13 mouse cellular contexts compared by ENCODE assay signal in genomic region chr3:51231499-51231898, GRCm38 (mm10). TPM values are rescaled to one million over a fixed set of nuclear protein-coding genes. Genes with fewer than 3 reads are reported as not detected.
A peak's percentile ranks its signal among the peaks of the same experiment; 100 is the strongest.
DNase-seq lines count a peak whose midpoint lies in the region; ATAC-seq and TF ChIP-seq lines count a peak whose summit lies in the region.
"Had no signal": no experiment of that assay in that cellular context is flagged by ENCODE, and none has a peak within 500 bp of the region (broad histone marks: within the 10 kb centered on the region; RNA-seq: fewer than 3 reads in every experiment).

No protein-coding gene starts in this region.

- DNase-seq in heart, embryonic 10.5 days (ENCODE audit: low spot score), result no peak
- DNase-seq in heart, adult 9 months (ENCODE audit: low spot score in 2 of 2), result no peak
- DNase-seq in lung, embryonic 14.5 days, result no peak
- no peak for DNase-seq in lung, postnatal 10 days
- DNase-seq in layer of hippocampus, adult 9-10 months (ENCODE audit: low spot score), result no peak
- DNase-seq: adrenal gland, postnatal 10 days; cerebellum, adult 9-10 months; layer of hippocampus, adult 9-11 months; lung, postnatal 14 days; thymus, postnatal 36 days had no signal

- no peak overlapping the region for H3K9ac ChIP-seq in lung, embryonic 14.5 days

- WGBS in heart, embryonic 10.5 days, result 50% methylated on average over 3 of the region's 3 CpGs
- WGBS in lung, embryonic 14.5 days, result 49% methylated on average over 3 of the region's 3 CpGs
- WGBS in small intestine, adult 2 months, result 44% methylated on average over 3 of the region's 3 CpGs

- no peaks in the 10 kb centered on the region for H3K27me3 ChIP-seq in heart, embryonic 10.5 days (ENCODE audit: insufficient read depth, poor library complexity, severe bottlenecking)
- no peaks in the 10 kb centered on the region for H3K27me3 ChIP-seq in lung, embryonic 14.5 days (ENCODE audit: insufficient read depth, low read length)
- no peaks in the 10 kb centered on the region for H3K27me3 ChIP-seq in small intestine, adult 2 months (ENCODE audit: control insufficient read depth, insufficient read depth, low read length)

- H3K27ac ChIP-seq in heart, embryonic 10.5 days, result peak overlapping the region; percentile 83; the same call in 1 of the 2 replicates
- peak overlapping the region; percentile 32; the same call in 1 of the 2 replicates for H3K27ac ChIP-seq in lung, embryonic 14.5 days (ENCODE audit: low read depth)
- peak overlapping the region; percentile 78; the same call in 1 of the 2 replicates for H3K27ac ChIP-seq in small intestine, adult 2 months (ENCODE audit: insufficient read depth, low read depth, low read length)

- H3K36me3 ChIP-seq in heart, embryonic 10.5 days, result no peaks in the 10 kb centered on the region
- no peaks in the 10 kb centered on the region for H3K36me3 ChIP-seq in lung, embryonic 14.5 days (ENCODE audit: insufficient read depth)
- H3K36me3 ChIP-seq in small intestine, adult 2 months (ENCODE audit: control insufficient read depth, insufficient read depth, low read length), result 0 out of 2 replicates have a peak, but pooled peaks cover 4% of the 10 kb centered on the region

- H3K4me3 ChIP-seq in heart, embryonic 10.5 days, result no peak overlapping the region
- no peak overlapping the region for H3K4me3 ChIP-seq in lung, embryonic 14.5 days (ENCODE audit: low read depth, low read length)
- no peak overlapping the region for H3K4me3 ChIP-seq in small intestine, adult 2 months (ENCODE audit: low read depth, low read length)

- H3K4me2 ChIP-seq in lung, embryonic 14.5 days, result no peak overlapping the region

- H3K9me3 ChIP-seq in heart, embryonic 10.5 days, result no peaks in the 10 kb centered on the region
- H3K9me3 ChIP-seq in lung, embryonic 14.5 days (ENCODE audit: low read depth, low read length), result no peaks in the 10 kb centered on the region

- no peak for TF ChIP-seq CTCF in lung, embryonic 14.5 days (IDR thresholded peaks at IDR 0.05; ENCODE audit: low read depth)
- no peak for TF ChIP-seq CTCF in small intestine, adult 2 months (IDR thresholded peaks at IDR 0.05; ENCODE audit: extremely low read depth, insufficient read length, insufficient replicate concordance, low read depth, low read length)

- no peak for ATAC-seq in lung, embryonic 14.5 days (ENCODE audit: insufficient read depth)
- ATAC-seq in erythroid progenitor cell, adult 5-6 weeks (replicated peaks; ENCODE audit: low FRiP score, poor library complexity, severe bottlenecking), result 0 out of 2 replicates have a peak, but pooled peaks have one; percentile 22
- no peak for ATAC-seq in CD4-positive, CD25-positive, alpha-beta regulatory T cell, adult 4 months

- H3K4me1 ChIP-seq in heart, embryonic 10.5 days, result peaks cover 54% of the 10 kb centered on the region
- H3K4me1 ChIP-seq in lung, embryonic 14.5 days (ENCODE audit: insufficient read depth), result peaks cover 6% of the 10 kb centered on the region; the same call in 1 of the 2 replicates
- H3K4me1 ChIP-seq in small intestine, adult 2 months (ENCODE audit: control insufficient read depth, insufficient read depth, insufficient read length, low read length), result peaks cover 16% of the 10 kb centered on the region; the same call in 1 of the 2 replicates

- TF ChIP-seq POLR2A in small intestine, adult 2 months (IDR thresholded peaks at IDR 0.05; ENCODE audit: low read depth, low read length), result no peak

RNA-seq across cellular contexts. Expression of gene Noct, which starts 7.3 kb away (rescaled TPM):
- polyA plus RNA-seq in heart, embryonic 10.5 days (2016; fragmentation: Nextera tagmentation; extraction: Ambion mirVana), result 10.7 and 13.7 TPM in 2 replicates
- polyA plus RNA-seq in lung, embryonic 14.5 days (2014; fragmentation: Nextera tagmentation; extraction: Ambion mirVana), result 7.6 and 8.9 TPM in 2 replicates
- total RNA-seq in erythroid progenitor cell, adult 5-6 weeks (2015; ENCODE audit: low replicate concordance), result 59.8 and 69.2 TPM in 2 replicates
- total RNA-seq in erythroid progenitor cell, adult 5-6 weeks (2017; ENCODE audit: low replicate concordance), result 40.7 and 49.9 TPM in 2 replicates
- 19.2 and 56.2 TPM in 2 replicates for polyA plus RNA-seq in small intestine, adult 2 months (2012; rRNA removed)
- 1 to 10 TPM; 3.3 to 4.4 TPM for polyA plus RNA-seq in CD4-positive, CD25-positive, alpha-beta regulatory T cell, adult 4 months (2017; shearing (Covaris generic))

Comparison
In these comparisons a context has a peak if more than half of its experiments do, and no peak if none do; other contexts are left out.
1. H3K27ac ChIP-seq: peak in every context shown above with its lines; median percentile 83 in heart, embryonic 10.5 days; 78 in small intestine, adult 2 months; 32 in lung, embryonic 14.5 days.